Mouse (Mus musculus): ENCODE measurements around the gene Cdk8.

Gene Cdk8

DNA sequence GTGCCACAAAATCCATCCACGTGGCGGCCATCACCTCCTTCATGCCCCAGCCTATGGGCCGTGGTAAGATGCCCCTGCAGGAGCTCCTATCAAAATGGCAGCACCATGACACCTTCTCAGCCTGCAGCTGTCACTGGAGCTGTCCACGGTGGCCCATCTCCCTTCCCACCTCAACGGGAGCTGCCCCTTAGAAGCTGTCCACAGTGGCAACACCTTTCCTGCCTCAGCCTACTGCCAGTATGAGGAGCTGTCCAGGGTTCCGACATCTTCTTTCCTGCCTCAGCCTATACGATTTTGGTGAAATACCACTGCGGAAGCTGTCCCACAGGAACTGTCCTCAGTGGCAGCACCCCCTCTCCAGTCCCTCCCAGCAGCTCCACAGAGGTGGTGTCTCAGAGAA, 3.5 kb upstream of the Cdk8 start:
- CTCF ChIA-PET, result interaction anchor here in 2 of 4 experiments (0.5 to 0.9 kb wide), 2 partner anchors 32 to 445 kb away, joined by 3 to 4 read pairs; no protein-coding TSS in a partner anchor
- POLR2A ChIA-PET, result interaction anchor here (0.5 to 1.7 kb wide), 6 partner anchors 10 to 382 kb away, joined by 3 to 6 read pairs (median 4); partner anchors contain the start of gene Wasf3 (in 1 of the 4)

DNA sequence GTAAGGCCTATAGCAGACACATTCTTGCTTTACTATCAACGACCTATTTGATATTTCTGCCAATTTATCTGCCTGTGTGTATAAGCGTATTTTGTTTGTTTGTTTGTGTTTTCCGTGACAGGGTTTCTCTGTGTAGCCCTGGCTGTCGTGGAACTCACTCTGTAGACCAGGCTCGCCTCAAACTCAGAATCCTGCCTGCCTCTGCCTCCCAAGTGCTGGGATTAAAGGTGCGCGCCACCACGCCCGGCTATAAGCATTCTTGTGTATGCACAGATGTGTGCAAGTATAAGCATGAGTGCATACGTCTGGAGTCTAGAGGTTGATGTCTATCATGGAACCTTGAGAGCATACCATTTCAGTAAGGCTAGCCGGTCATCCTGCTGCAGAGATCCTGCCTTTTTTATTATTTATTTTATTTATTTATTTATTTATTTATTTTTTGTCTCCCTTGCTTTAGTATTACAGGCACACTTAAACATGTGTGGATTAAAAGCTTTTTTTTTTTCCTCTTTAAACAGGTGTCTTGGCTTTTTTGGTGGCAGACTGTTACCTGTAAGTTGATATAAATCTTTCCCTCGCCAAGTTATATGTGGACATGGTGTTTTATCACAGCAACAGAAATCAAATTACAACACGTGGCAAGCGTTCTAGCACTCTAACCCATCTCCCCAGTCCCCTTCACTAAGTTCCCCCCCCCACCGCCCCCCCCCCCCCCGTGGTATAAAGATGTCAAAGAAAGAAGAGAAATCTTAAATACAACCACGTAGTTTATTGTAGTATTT, 970 bp upstream of the Cdk8 start:
- CTCF ChIA-PET, result interaction anchor here in 2 of 4 experiments (0.6 kb wide), 2 partner anchors 9 to 70 kb away, joined by 3 read pairs; no protein-coding TSS in a partner anchor
- POLR2A ChIA-PET, result interaction anchor here (0.9 to 5.7 kb wide), 8 partner anchors 8 to 30 kb away, joined by 3 to 59 read pairs (median 6); partner anchors contain the start of gene Rnf6 (in 3 of the 4)

DNA sequence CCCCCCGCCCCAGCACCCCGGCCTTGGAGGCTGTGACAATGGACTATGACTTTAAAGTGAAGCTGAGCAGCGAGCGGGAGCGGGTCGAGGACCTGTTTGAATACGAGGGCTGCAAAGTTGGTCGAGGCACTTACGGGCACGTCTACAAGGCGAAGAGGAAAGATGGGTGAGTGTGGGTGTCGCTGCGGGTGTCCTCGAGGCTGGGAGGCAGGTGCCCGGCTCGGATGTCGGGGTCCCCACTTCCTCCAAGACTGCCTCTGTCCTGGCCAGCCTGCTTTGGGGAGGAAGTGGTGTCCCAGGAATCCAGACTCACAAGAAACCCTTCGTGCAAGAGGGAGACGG, 596 bp downstream of the Cdk8 start:
- POLR2A ChIA-PET, result interaction anchor here (0.7 to 5.7 kb wide), 15 partner anchors 9 to 54 kb away, joined by 3 to 59 read pairs (median 4); partner anchors contain the start of gene Rnf6 (in 2 of the 4)

DNA sequence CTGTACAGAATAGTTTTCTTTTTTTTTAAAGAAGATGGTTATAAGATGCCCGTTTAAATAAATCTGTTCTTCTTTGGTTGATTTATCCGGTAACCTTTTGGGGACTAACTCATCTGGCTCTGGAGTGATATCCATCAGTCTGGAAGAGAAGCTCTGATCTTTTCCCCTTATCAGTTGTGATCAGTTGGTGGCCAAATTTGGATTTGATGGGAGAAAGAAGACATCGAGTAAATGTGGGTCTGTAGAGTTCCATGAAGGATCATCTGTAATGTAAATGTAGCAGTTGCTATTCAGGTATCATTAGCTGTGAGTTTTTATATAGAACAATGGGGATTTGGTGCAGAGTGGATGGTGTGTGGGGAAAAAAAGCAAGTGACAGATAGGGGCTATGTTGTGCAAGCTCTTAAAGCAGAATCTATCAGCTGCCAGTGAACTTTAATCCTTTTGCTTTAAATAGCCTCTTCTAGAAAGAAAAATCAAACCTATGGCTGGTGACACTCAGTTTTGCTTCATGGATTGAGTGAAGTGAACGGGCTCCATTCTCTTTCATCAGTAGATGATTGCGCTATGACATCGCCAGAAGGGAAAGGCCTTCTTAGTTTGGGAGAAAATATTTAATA, 1.1 kb downstream of the Cdk8 start:
- ChIA-PET CTCF (interaction anchor here in 2 of 4 experiments (0.7 to 1.2 kb wide), 2 partner anchors 28 kb away, joined by 3 read pairs; no protein-coding TSS in a partner anchor), POLR2A (interaction anchor here (0.8 to 5.7 kb wide), 12 partner anchors 10 to 54 kb away, joined by 3 to 59 read pairs (median 6); partner anchors contain the start of gene Rnf6 (in 2 of the 4))

More for the DNA sequence above, 596 bp downstream of the Cdk8 start:
- CTCF ChIA-PET, result interaction anchor here in 1 of 4 experiments (1.2 kb wide), 1 partner anchor 28 kb away, joined by 3 read pairs; no protein-coding TSS in a partner anchor

DNA sequence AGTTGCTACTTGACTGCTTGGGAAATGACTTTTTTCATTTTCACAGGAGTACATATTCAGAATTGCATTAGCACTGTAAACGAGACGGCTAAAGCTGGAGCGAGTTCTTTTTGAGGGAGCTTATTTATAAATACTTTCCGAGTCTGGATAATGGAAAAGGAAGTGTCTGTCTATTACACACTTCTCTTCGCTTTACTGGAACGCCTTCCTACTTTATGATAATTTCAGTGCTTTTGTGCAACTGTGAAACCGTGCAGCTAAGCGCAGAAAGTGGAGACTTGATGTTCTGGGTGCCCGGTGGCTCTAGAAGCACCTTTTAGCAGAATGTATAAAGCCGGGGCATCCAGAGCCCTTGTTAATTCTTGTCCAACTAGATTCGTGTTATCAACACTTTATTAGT, 1.8 kb downstream of the Cdk8 start:
- ChIA-PET CTCF (interaction anchor here in 1 of 4 experiments (0.7 kb wide), 1 partner anchor 27 kb away, joined by 3 read pairs; no protein-coding TSS in a partner anchor), POLR2A (interaction anchor here (1.1 to 5.7 kb wide), 9 partner anchors 10 to 53 kb away, joined by 3 to 59 read pairs (median 4); partner anchors contain the start of gene Rnf6 (in 2 of the 4))

DNA sequence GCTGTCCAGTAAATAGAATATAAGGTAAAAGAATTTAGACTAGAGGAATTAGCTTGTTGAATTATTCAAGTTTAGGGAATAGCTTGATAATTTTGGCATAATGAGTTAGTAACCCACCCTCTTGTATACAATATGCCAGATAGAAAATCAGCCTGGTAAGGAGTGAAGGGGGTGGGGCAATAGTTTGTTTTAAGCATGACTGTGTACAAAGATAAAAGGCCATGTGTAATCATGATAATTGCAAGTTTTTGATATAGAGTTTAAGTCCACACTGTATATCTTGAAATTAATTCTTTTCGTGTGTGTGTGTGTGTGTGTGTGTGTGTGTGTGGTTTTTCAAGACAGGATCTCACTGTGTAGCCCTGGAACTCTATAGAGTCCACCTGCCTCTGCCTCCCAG, 3.3 kb downstream of the Cdk8 start:
- ChIA-PET CTCF (no interaction called here), POLR2A (interaction anchor here in 2 of 4 experiments (0.6 to 1.5 kb wide), 3 partner anchors 12 to 22 kb away, joined by 3 to 4 read pairs (median 3); no protein-coding TSS in a partner anchor)

DNA sequence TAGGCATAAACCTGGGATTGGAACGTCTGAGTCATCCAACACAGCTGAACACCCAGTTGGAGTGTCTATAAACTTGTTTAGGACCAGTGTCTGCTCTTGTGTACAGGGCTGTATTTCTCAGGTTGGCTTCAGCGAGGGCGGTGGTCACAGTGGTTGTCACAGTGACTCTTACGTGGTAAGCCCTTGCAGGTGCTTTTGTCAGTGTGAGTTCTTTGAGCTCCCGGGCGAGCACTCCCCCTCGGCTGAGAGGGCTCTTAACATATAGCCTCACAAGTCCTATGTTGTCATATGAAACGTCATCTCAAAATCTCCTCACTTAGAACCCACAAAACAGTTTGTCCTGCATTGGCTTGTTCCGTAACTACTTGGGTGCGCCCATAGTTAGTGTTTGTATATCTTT, 7.2 kb downstream of the Cdk8 start:
- ChIA-PET POLR2A (interaction anchor here in 2 of 4 experiments (0.6 to 2.7 kb wide), 5 partner anchors 9 to 22 kb away, joined by 3 to 11 read pairs (median 5); partner anchors contain the start of gene Rnf6 (in 1 of the 2)), CTCF (interaction anchor here in 1 of 4 experiments (1.4 kb wide), 1 partner anchor 21 kb away, joined by 4 read pairs; no protein-coding TSS in a partner anchor)

DNA sequence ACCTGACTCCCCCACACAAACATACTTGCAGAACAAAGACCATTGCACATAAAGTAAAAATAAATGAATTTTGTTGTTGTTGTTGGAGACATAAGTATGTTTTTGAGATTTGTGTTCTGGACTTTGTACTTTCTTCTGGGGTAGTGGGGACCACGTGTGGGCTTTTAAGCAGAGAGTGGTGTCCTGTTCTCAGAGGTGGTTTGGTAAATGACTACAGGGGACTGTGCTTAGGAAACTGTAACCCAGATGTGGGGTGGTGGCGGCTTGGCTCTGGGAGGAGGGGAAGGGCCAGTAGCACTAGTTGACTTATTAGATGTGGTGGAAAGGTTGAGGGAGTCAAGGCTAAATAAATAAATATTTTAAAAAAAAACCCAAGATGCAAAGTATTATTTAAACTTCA, 9.7 kb downstream of the Cdk8 start:
- POLR2A ChIA-PET, result no interaction called here

DNA sequence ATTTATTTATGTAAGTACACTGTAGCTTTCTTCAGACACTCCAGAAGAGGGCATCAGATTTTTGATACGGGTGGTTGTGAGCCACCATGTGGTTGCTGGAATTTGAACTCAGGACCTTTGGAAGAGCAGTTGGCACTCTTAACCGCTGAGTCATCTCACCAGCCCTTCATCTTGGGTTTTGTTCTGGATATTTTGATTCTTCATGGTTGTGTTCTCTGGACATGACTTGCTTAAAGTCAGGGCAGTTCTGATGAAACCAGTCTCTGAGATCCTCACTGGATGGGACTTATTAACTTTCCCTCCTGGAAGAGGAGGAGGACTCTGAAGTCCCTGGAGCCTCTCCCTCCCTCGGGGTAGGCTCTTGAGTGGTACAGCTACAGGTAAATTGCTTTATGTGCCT, 10.2 kb downstream of the Cdk8 start:
- ChIA-PET CTCF (no interaction called here), POLR2A (no interaction called here)

More for the DNA sequence above, 9.7 kb downstream of the Cdk8 start:
- CTCF ChIA-PET, result no interaction called here

DNA sequence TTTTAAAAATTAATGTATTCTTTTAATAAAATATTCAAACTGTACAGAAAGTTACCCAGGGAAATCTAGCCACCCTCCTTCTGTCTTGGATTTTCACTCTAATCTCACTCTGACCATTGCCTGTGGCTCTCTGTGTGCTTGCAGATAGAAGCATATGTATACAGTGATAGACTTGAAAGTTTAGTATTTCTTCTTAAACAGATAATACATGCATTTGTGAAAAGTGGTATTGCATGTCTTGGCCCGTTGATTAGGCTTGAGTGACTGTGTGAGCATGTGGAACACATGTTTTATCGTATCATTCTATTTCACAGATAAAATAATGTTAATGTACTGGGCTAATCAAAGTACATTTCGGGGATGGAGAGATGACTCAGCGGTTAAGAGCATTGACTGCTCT, 14.2 kb downstream of the Cdk8 start:
- ChIA-PET CTCF (no interaction called here), POLR2A (interaction anchor here in 1 of 4 experiments (0.9 kb wide), 1 partner anchor 15 kb away, joined by 3 read pairs; no protein-coding TSS in a partner anchor)

DNA sequence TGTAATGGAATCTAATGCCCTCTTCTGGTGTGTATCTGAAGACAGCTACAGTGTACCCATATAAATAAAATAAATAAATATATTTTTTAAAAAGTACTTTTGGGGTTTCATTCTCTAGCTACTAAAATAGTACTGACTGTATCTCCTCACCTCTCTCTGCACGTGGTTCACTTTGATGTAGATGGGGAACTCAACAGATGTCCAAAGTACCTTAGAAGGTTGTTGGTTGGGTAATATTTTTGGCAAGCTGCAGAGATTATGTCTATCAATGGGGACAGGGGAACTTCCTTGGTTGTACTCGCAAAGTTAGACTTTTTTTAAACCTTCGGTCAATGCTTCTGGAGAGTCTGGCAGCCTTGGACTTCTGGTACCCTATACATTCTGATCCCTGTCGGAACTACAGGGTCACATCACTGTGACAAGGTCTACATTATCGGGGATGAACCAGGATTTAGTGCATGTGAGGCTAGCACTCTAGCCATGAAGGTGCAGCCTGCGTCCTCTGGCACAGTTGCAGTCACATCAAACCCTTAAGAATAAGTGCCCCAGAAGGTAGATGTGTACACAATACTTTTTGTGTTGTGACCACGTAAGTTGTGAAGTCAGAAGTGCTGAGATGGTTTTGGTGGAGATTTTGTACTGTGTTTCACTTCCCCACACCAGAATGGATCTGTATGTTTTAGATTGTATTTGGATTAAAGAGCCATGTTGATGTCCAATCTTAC, 14.8 kb downstream of the Cdk8 start:
- POLR2A ChIA-PET, result interaction anchor here in 1 of 4 experiments (0.9 kb wide), 1 partner anchor 14 kb away, joined by 3 read pairs; no protein-coding TSS in a partner anchor
- CTCF ChIA-PET, result no interaction called here

DNA sequence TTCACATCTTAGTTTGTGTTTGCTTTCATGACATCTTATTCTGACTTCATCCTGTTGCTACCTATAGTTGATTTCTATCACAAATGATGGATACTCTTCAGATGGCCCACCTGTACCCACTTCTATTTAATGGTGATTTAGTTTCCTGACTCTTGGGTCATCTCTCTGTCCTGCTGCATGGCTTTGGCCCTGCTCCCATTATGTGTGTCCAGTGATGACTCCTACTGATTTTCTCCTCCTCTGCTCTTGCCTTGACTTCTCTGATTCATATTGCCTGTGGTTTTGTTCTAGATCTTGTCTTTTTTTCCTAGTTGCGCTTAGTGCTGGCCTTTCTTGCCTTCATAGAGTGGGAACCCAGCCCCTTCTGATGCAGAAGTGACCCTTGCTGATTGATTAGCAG, 15.4 kb downstream of the Cdk8 start:
- CTCF ChIA-PET, result no interaction called here
- POLR2A ChIA-PET, result no interaction called here

DNA sequence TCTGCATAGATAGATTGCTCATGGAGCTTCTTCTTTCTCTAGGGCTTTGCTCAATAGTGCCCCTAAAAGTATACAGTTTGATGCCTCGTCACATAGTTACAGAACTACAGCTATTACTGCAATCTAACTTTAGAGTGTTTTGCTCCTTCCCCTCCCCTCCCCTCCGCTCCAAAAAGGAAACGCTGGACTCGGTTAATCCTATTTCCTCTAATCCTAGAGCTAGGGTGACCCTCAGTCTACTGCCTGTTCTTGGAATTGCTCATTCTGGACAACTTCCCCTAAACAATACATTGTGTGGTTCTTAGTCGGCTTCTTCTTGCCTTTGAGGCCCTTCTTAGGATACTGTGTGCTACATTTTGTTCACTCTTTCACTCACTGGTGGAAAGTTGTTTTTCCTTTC, 16.7 kb downstream of the Cdk8 start:
- CTCF ChIA-PET, result interaction anchor here (0.5 to 0.8 kb wide), 4 partner anchors 12 to 667 kb away, joined by 3 to 5 read pairs (median 3); partner anchors contain the start of genes Rnf6 (in 1 of the 4) and Wasf3 (in 1 of the 4)
- POLR2A ChIA-PET, result interaction anchor here in 1 of 4 experiments (1.0 to 1.5 kb wide), 3 partner anchors 9 to 27 kb away, joined by 4 to 5 read pairs (median 5); no protein-coding TSS in a partner anchor

DNA sequence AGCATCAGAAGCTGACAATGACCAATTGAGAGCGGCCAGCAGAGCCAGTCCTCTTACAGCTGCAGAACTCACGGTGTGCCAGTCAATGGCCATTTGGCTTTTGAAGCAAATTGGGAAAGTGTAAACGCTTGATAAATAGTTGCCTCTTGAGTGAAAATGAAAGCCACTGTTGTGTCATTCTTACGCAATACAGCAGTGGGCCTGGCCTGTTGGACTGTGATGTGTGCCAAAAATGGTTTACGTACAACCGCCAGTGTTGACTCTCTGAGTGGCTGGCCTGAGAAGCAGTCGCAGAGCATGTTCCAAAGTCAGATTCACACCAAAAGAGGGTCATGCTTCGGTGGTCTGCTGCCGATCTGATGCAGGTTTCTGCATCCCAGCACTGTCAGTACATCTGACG, 17.7 kb downstream of the Cdk8 start:
- CTCF ChIA-PET, result no interaction called here
- POLR2A ChIA-PET, result interaction anchor here in 1 of 4 experiments (0.7 kb wide), 1 partner anchor 11 kb away, joined by 3 read pairs; no protein-coding TSS in a partner anchor

DNA sequence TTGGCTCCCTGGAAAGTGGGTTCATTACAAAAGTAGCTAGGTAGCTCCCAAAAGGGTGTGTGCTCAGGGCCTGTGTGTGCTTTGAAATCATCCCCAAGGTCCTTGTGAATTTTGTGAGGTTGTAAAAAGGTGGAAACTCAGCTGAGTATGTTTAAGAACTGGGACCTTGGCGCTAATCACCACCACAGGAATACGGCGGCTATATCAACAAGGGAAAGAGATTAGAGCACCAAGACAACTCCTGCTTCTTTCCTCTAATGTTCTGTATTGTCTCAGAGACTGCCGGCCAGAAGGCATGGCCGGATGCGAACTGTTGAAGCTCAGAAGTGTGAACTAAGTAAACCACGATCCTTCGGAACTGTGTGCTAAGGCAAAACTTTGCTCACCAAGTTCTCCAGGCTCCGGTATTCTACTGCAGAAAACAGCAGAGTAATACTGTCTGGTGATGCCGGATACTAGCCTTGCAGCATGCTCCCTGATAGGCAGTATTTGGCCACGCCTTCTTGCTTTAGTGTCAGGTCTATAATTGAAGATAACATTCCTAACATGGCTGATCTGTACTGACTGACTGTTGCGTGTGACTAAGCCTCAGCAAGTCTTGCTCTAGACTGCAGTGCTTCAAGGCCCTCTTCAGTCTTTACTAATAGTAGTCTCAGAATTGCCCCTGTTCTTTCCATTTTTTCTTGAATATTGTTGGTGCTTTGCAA, 19.5 kb downstream of the Cdk8 start:
- CTCF ChIA-PET, result interaction anchor here in 1 of 4 experiments (0.6 kb wide), 1 partner anchor 1455 kb away, joined by 3 read pairs; no protein-coding TSS in a partner anchor

DNA sequence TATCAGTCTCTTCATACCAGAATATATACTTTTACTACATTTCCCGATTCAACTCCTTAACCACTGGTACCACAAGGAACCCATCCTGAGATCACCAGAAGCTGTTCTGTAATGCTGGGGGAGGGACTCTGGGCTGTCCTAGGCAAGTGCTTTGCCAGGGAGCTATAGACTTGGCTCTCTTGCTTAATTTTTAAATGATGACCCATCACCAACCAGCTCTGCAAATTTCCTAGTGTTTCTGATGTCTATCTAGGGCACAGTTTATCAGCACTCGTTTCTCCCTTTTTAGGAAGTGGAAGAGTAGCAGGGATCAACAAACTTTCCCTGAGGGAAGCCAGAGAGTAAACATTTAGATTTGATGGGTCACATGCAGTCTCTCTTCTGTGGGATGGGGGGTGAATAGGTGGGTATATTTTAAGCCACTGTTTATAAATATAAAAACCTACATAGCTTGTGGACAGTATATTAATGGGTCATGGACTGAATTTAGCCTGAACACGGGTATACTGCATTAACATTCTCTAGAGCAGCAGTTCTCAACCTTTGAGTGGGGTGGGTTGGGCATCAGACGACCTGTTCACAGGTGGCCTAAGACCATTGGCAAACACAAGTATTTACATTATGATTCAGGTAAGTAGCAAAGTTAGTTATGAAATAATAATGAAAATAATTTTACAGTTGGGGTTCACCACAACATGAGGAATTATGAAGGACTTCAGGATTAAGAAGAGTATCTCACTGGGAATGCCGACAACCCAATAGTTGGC, 20.8 kb downstream of the Cdk8 start:
- POLR2A ChIA-PET, result interaction anchor here in 2 of 4 experiments (0.6 to 1.9 kb wide), 3 partner anchors 8 to 20 kb away, joined by 3 to 4 read pairs (median 3); no protein-coding TSS in a partner anchor
- CTCF ChIA-PET, result no interaction called here

More for the DNA sequence above, 19.5 kb downstream of the Cdk8 start:
- POLR2A ChIA-PET, result interaction anchor here in 3 of 4 experiments (0.6 to 1.9 kb wide), 6 partner anchors 9 to 1591 kb away, joined by 3 to 7 read pairs (median 4); partner anchors contain the start of gene Rnf6 (in 1 of the 3)

DNA sequence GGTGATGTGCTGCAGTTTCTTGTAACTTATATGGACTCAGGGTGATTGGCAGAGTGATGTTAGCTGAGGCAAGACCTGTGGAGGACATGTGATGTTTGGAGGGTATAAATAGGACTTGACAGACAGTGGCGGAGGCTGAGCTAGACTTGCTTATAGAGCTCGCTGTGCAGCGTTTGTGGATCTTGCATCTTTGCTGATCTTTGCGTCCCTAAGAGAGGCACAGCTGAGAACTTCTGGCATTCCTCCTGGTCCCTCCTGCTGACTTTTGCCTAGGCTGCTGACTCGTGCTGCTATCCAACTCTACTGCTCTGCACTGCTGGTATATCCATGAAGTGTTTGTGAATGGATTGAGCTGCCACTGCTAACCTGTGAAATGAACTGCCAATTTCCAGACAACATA, 22.6 kb downstream of the Cdk8 start:
- CTCF ChIA-PET, result interaction anchor here in 1 of 4 experiments (0.6 kb wide), 1 partner anchor 383 kb away, joined by 3 read pairs; no protein-coding TSS in a partner anchor
- POLR2A ChIA-PET, result interaction anchor here in 2 of 4 experiments (0.7 to 1.1 kb wide), 3 partner anchors 11 to 331 kb away, joined by 3 to 4 read pairs (median 4); partner anchors contain the start of gene Gpr12 (in 1 of the 2)
